In genomic region chr9:75407803-75408202, GRCm38 (mm10) we compare ENCODE assay signal across 8 mouse cellular contexts. TPM values are rescaled to one million over a fixed set of nuclear protein-coding genes. Genes with fewer than 3 reads are reported as not detected.
A peak's percentile ranks its signal among the peaks of the same experiment; 100 is the strongest.
DNase-seq lines count a peak whose midpoint lies in the region; ATAC-seq lines count a peak whose summit lies in the region.

No protein-coding gene starts in this region.

- 12% methylated on average over 10 of the region's 10 CpGs for WGBS in forebrain, embryonic 14.5 days
- WGBS in hindbrain, embryonic 10.5 days, result 17% methylated on average over 10 of the region's 10 CpGs
- 15% methylated on average over 10 of the region's 10 CpGs for WGBS in limb, embryonic 13.5 days
- 15% methylated on average over 10 of the region's 10 CpGs for WGBS in midbrain, embryonic 12.5 days

- ATAC-seq in forebrain, embryonic 14.5 days, result no peak
- no peak for ATAC-seq in limb, embryonic 13.5 days (ENCODE audit: low FRiP score, low read depth)
- ATAC-seq in midbrain, embryonic 12.5 days (ENCODE audit: low FRiP score, low read depth), result no peak

- H3K36me3 ChIP-seq in forebrain, embryonic 14.5 days (ENCODE audit: control insufficient read depth, insufficient read depth, low read length), result no peaks in the 10 kb centered on the region
- no peaks in the 10 kb centered on the region for H3K36me3 ChIP-seq in hindbrain, embryonic 10.5 days
- H3K36me3 ChIP-seq in limb, embryonic 13.5 days, result no peaks in the 10 kb centered on the region
- no peaks in the 10 kb centered on the region for H3K36me3 ChIP-seq in midbrain, embryonic 12.5 days

- DNase-seq in layer of hippocampus, adult 9-11 months, result peak; percentile 31
- no peak for DNase-seq in layer of hippocampus, adult 11-12 months (ENCODE audit: low spot score)
- DNase-seq in adrenal gland, adult 8-10 months, result peak; percentile 63
- DNase-seq in forebrain, embryonic 14.5 days (ENCODE audit: low spot score), result no peak
- DNase-seq in hindbrain, embryonic 10.5 days (ENCODE audit: low spot score), result peak; percentile 29
- peak; percentile 19 to 25 for DNase-seq in thymus, postnatal 10 days (ENCODE audit: low spot score in 2 of 2)

- H3K9ac ChIP-seq in forebrain, embryonic 14.5 days (ENCODE audit: low read length), result peak overlapping the region; percentile 49
- H3K9ac ChIP-seq in limb, embryonic 13.5 days, result peak overlapping the region; percentile 65
- peak overlapping the region; percentile 52 for H3K9ac ChIP-seq in midbrain, embryonic 12.5 days (replicated peaks)

- H3K4me2 ChIP-seq in forebrain, embryonic 14.5 days (ENCODE audit: low read length), result peak overlapping the region; percentile 66
- H3K4me2 ChIP-seq in limb, embryonic 13.5 days (replicated peaks), result peak overlapping the region; percentile 85
- peak overlapping the region; percentile 62 for H3K4me2 ChIP-seq in midbrain, embryonic 12.5 days (replicated peaks)

- no peaks in the 10 kb centered on the region for H3K27me3 ChIP-seq in forebrain, embryonic 14.5 days (replicated peaks; ENCODE audit: control insufficient read depth, insufficient read depth, low read length)
- no peaks in the 10 kb centered on the region for H3K27me3 ChIP-seq in hindbrain, embryonic 10.5 days (ENCODE audit: insufficient read depth, poor library complexity, severe bottlenecking)
- no peaks in the 10 kb centered on the region for H3K27me3 ChIP-seq in limb, embryonic 13.5 days
- no peaks in the 10 kb centered on the region for H3K27me3 ChIP-seq in midbrain, embryonic 12.5 days

- no peak overlapping the region for H3K27ac ChIP-seq in forebrain, embryonic 14.5 days (ENCODE audit: low read depth, low read length)
- peak overlapping the region; percentile 29; the same call in 1 of the 2 replicates for H3K27ac ChIP-seq in hindbrain, embryonic 10.5 days
- H3K27ac ChIP-seq in limb, embryonic 13.5 days, result no peak overlapping the region
- H3K27ac ChIP-seq in midbrain, embryonic 12.5 days (replicated peaks), result no peak overlapping the region

- H3K4me3 ChIP-seq in forebrain, embryonic 14.5 days (ENCODE audit: low read depth, low read length), result peak overlapping the region; percentile 94
- H3K4me3 ChIP-seq in hindbrain, embryonic 10.5 days, result peak overlapping the region; percentile 96
- peak overlapping the region; percentile 88 for H3K4me3 ChIP-seq in limb, embryonic 13.5 days
- H3K4me3 ChIP-seq in midbrain, embryonic 12.5 days, result peak overlapping the region; percentile 95

- H3K4me1 ChIP-seq in forebrain, embryonic 14.5 days (ENCODE audit: control insufficient read depth, insufficient read depth, low read length), result peaks cover 17% of the 10 kb centered on the region
- peaks cover 68% of the 10 kb centered on the region for H3K4me1 ChIP-seq in hindbrain, embryonic 10.5 days (replicated peaks)
- peaks cover 62% of the 10 kb centered on the region for H3K4me1 ChIP-seq in limb, embryonic 13.5 days
- peaks cover 48% of the 10 kb centered on the region for H3K4me1 ChIP-seq in midbrain, embryonic 12.5 days

- H3K9me3 ChIP-seq in forebrain, embryonic 14.5 days (replicated peaks; ENCODE audit: control insufficient read depth, low read length), result no peaks in the 10 kb centered on the region
- no peaks in the 10 kb centered on the region for H3K9me3 ChIP-seq in hindbrain, embryonic 10.5 days
- H3K9me3 ChIP-seq in limb, embryonic 13.5 days, result no peaks in the 10 kb centered on the region
- no peaks in the 10 kb centered on the region for H3K9me3 ChIP-seq in midbrain, embryonic 12.5 days

RNA-seq across cellular contexts. Expression of gene Mapk6, which starts 2.0 kb away (rescaled TPM):
- 10 to 100 TPM; 31.4 to 49.5 (median 36.9) TPM for total RNA-seq in adrenal gland, adult 8-10 months (2022)
- polyA plus RNA-seq in forebrain, embryonic 14.5 days (2014; fragmentation: Nextera tagmentation; extraction: Ambion mirVana), result 140 and 141 TPM in 2 replicates
- polyA plus RNA-seq in hindbrain, embryonic 10.5 days (2016; fragmentation: Nextera tagmentation; extraction: Ambion mirVana), result 134 and 146 TPM in 2 replicates
- polyA plus RNA-seq in limb, embryonic 13.5 days (2015; fragmentation: Nextera tagmentation; extraction: Ambion mirVana), result 90.0 and 91.1 TPM in 2 replicates
- 177 and 187 TPM in 2 replicates for polyA plus RNA-seq in midbrain, embryonic 12.5 days (2016; fragmentation: Nextera tagmentation; extraction: Ambion mirVana)

RNA-seq across cellular contexts. Expression of gene Leo1, which starts 33.5 kb away (rescaled TPM):
- 10 to 100 TPM; 20.7 to 25.8 (median 22.3) TPM for total RNA-seq in adrenal gland, adult 8-10 months (2022)
- polyA plus RNA-seq in forebrain, embryonic 14.5 days (2014; fragmentation: Nextera tagmentation; extraction: Ambion mirVana), result 34.1 and 39.7 TPM in 2 replicates
- 38.4 and 51.6 TPM in 2 replicates for polyA plus RNA-seq in hindbrain, embryonic 10.5 days (2016; fragmentation: Nextera tagmentation; extraction: Ambion mirVana)
- 46.5 and 50.2 TPM in 2 replicates for polyA plus RNA-seq in limb, embryonic 13.5 days (2015; fragmentation: Nextera tagmentation; extraction: Ambion mirVana)
- 51.3 and 51.6 TPM in 2 replicates for polyA plus RNA-seq in midbrain, embryonic 12.5 days (2016; fragmentation: Nextera tagmentation; extraction: Ambion mirVana)

Comparison
In these comparisons a context has a peak if more than half of its experiments do, and no peak if none do; other contexts are left out.
1. DNase-seq: peak in layer of hippocampus, adult 9-11 months (single experiment), adrenal gland, adult 8-10 months (single experiment), hindbrain, embryonic 10.5 days (single experiment) and thymus, postnatal 10 days (2 of 2); none in layer of hippocampus, adult 11-12 months (single experiment) and forebrain, embryonic 14.5 days (single experiment).
2. Peak in every context shown above with its lines, with median percentiles within 50 percentile points of each other: H3K4me2 ChIP-seq, H3K4me3 ChIP-seq and H3K9ac ChIP-seq.